In genomic region chr4:141425484-141426479, GRCm38 (mm10) we compare ENCODE assay signal across 8 mouse cellular contexts. TPM values are rescaled to one million over a fixed set of nuclear protein-coding genes. Genes with fewer than 3 reads are reported as not detected.
DNase-seq lines count a peak whose midpoint lies in the region; ATAC-seq and TF ChIP-seq lines count a peak whose summit lies in the region.

No protein-coding gene starts in this region.

- TF ChIP-seq POLR2A in lung, adult 2 months (IDR thresholded peaks at IDR 0.05; ENCODE audit: borderline replicate concordance, extremely low read depth, low read depth, low read length) = no peak

- no peak for DNase-seq in lung, adult 2 months
- DNase-seq in lung, postnatal 14 days = no peak
- DNase-seq in embryonic facial prominence, embryonic 10.5 days (ENCODE audit: low spot score) = peak; percentile 50
- peak; percentile 92 for DNase-seq in heart, embryonic 10.5 days (ENCODE audit: low spot score)
- DNase-seq in kidney, adult 8-10 months = peak; percentile 61 to 80
- DNase-seq in limb, embryonic 10.5 days (ENCODE audit: low spot score) = peak; percentile 42
- peak; percentile 77 for DNase-seq in midbrain, embryonic 14.5 days
- peak; percentile 70 for DNase-seq in stomach, postnatal 0 days (ENCODE audit: low spot score)

- 4% methylated on average over 35 of the region's 36 CpGs for WGBS in lung, adult 2 months
- WGBS in embryonic facial prominence, embryonic 10.5 days = 5% methylated on average over 36 of the region's 36 CpGs
- WGBS in heart, embryonic 10.5 days = 2% methylated on average over 36 of the region's 36 CpGs
- 6% methylated on average over 36 of the region's 36 CpGs for WGBS in limb, embryonic 10.5 days
- 6% methylated on average over 36 of the region's 36 CpGs for WGBS in midbrain, embryonic 14.5 days
- WGBS in stomach, postnatal 0 days = 2% methylated on average over 35 of the region's 36 CpGs

- peak overlapping the region; percentile 27 for H3K4me3 ChIP-seq in lung, adult 2 months (replicated peaks; ENCODE audit: extremely low read depth, low read depth, low read length)
- H3K4me3 ChIP-seq in embryonic facial prominence, embryonic 10.5 days = peak overlapping the region; percentile 59
- peak overlapping the region; percentile 61 for H3K4me3 ChIP-seq in heart, embryonic 10.5 days
- H3K4me3 ChIP-seq in limb, embryonic 10.5 days = peak overlapping the region; percentile 49
- H3K4me3 ChIP-seq in midbrain, embryonic 14.5 days (replicated peaks; ENCODE audit: low read depth, low read length) = peak overlapping the region; percentile 40
- peak overlapping the region; percentile 43 for H3K4me3 ChIP-seq in stomach, postnatal 0 days (ENCODE audit: low read depth, low read length)

- peak overlapping the region; percentile 44 for H3K27ac ChIP-seq in embryonic facial prominence, embryonic 10.5 days (replicated peaks)
- peak overlapping the region; percentile 90 for H3K27ac ChIP-seq in heart, embryonic 10.5 days
- H3K27ac ChIP-seq in limb, embryonic 10.5 days = peak overlapping the region; percentile 39; the same call in 1 of the 2 replicates
- H3K27ac ChIP-seq in midbrain, embryonic 14.5 days (replicated peaks; ENCODE audit: low read depth, low read length) = no peak overlapping the region
- peak overlapping the region; percentile 89 for H3K27ac ChIP-seq in stomach, postnatal 0 days (replicated peaks)

- no peak for TF ChIP-seq CTCF in lung, adult 2 months (IDR thresholded peaks at IDR 0.05; ENCODE audit: insufficient read depth, low read length)
- no peak for TF ChIP-seq CTCF in stomach, postnatal 0 days (IDR thresholded peaks at IDR 0.05; ENCODE audit: low read depth)

- ATAC-seq in midbrain, embryonic 14.5 days (ENCODE audit: low FRiP score, low TSS enrichment) = peak; percentile 81
- ATAC-seq in stomach, postnatal 0 days (ENCODE audit: low FRiP score, low TSS enrichment) = peak; percentile 68

- no peak for TF ChIP-seq EP300 in stomach, postnatal 0 days (optimal IDR thresholded peaks at IDR 0.05)

- no peaks in the 10 kb centered on the region for H3K9me3 ChIP-seq in embryonic facial prominence, embryonic 10.5 days
- no peaks in the 10 kb centered on the region for H3K9me3 ChIP-seq in heart, embryonic 10.5 days
- H3K9me3 ChIP-seq in limb, embryonic 10.5 days (replicated peaks) = no peaks in the 10 kb centered on the region
- no peaks in the 10 kb centered on the region for H3K9me3 ChIP-seq in midbrain, embryonic 14.5 days (ENCODE audit: control insufficient read depth, low read length)
- H3K9me3 ChIP-seq in stomach, postnatal 0 days (ENCODE audit: control insufficient read depth, low read length) = no peaks in the 10 kb centered on the region

- H3K9ac ChIP-seq in midbrain, embryonic 14.5 days (replicated peaks; ENCODE audit: low read length) = peak overlapping the region; percentile 61
- H3K9ac ChIP-seq in stomach, postnatal 0 days (ENCODE audit: low read length) = peak overlapping the region; percentile 58

- peaks cover 74% of the 10 kb centered on the region for H3K27me3 ChIP-seq in embryonic facial prominence, embryonic 10.5 days (replicated peaks; ENCODE audit: low read depth, poor library complexity, severe bottlenecking)
- peaks cover 21% of the 10 kb centered on the region; the same call in 1 of the 2 replicates for H3K27me3 ChIP-seq in heart, embryonic 10.5 days (ENCODE audit: insufficient read depth, poor library complexity, severe bottlenecking)
- peaks cover 74% of the 10 kb centered on the region for H3K27me3 ChIP-seq in limb, embryonic 10.5 days (ENCODE audit: low read depth, poor library complexity, severe bottlenecking)
- H3K27me3 ChIP-seq in midbrain, embryonic 14.5 days (ENCODE audit: control insufficient read depth, insufficient read depth, low read length) = 0 out of 2 replicates have a peak, but pooled peaks cover 4% of the 10 kb centered on the region
- H3K27me3 ChIP-seq in stomach, postnatal 0 days (ENCODE audit: control insufficient read depth, insufficient read depth, low read length) = no peaks in the 10 kb centered on the region

- peak overlapping the region; percentile 66 for H3K4me2 ChIP-seq in midbrain, embryonic 14.5 days (ENCODE audit: low read length)
- peak overlapping the region; percentile 81 for H3K4me2 ChIP-seq in stomach, postnatal 0 days (replicated peaks; ENCODE audit: low read depth)

- peaks cover 3% of the 10 kb centered on the region for H3K4me1 ChIP-seq in lung, adult 2 months (ENCODE audit: control insufficient read depth, insufficient read depth, low read length)
- peaks cover 33% of the 10 kb centered on the region for H3K4me1 ChIP-seq in embryonic facial prominence, embryonic 10.5 days
- H3K4me1 ChIP-seq in heart, embryonic 10.5 days = peaks cover 56% of the 10 kb centered on the region
- H3K4me1 ChIP-seq in limb, embryonic 10.5 days = peaks cover 26% of the 10 kb centered on the region
- 0 out of 2 replicates have a peak, but pooled peaks cover 6% of the 10 kb centered on the region for H3K4me1 ChIP-seq in midbrain, embryonic 14.5 days (ENCODE audit: control insufficient read depth, insufficient read depth, low read length)
- peaks cover 5% of the 10 kb centered on the region; the same call in 1 of the 2 replicates for H3K4me1 ChIP-seq in stomach, postnatal 0 days (replicated peaks; ENCODE audit: control insufficient read depth, insufficient read depth)

- no peaks in the 10 kb centered on the region for H3K36me3 ChIP-seq in embryonic facial prominence, embryonic 10.5 days (replicated peaks)
- H3K36me3 ChIP-seq in heart, embryonic 10.5 days = peaks cover 23% of the 10 kb centered on the region
- H3K36me3 ChIP-seq in limb, embryonic 10.5 days = no peaks in the 10 kb centered on the region
- no peaks in the 10 kb centered on the region for H3K36me3 ChIP-seq in midbrain, embryonic 14.5 days (ENCODE audit: control insufficient read depth, insufficient read depth, low read length)
- no peaks in the 10 kb centered on the region for H3K36me3 ChIP-seq in stomach, postnatal 0 days (ENCODE audit: control insufficient read depth, insufficient read depth, low read length)

RNA-seq across cellular contexts. Expression of gene Hspb7, which starts 5.2 kb away (rescaled TPM):
- polyA plus RNA-seq in lung, adult 2 months (2012; rRNA removed) = 19.6 and 29.1 TPM in 2 replicates
- 0.15 TPM in 1 of 2 replicates, not detected in the other for polyA plus RNA-seq in embryonic facial prominence, embryonic 10.5 days (2016; fragmentation: Nextera tagmentation; extraction: Ambion mirVana)
- 61.5 and 132 TPM in 2 replicates for polyA plus RNA-seq in heart, embryonic 10.5 days (2016; fragmentation: Nextera tagmentation; extraction: Ambion mirVana)
- 0.05 and 0.06 TPM in 2 replicates for polyA plus RNA-seq in limb, embryonic 10.5 days (2016; fragmentation: Nextera tagmentation; extraction: Ambion mirVana)
- polyA plus RNA-seq in midbrain, embryonic 14.5 days (2014; fragmentation: Nextera tagmentation; extraction: Ambion mirVana) = not detected in 2 replicates
- 2.3 and 3.5 TPM in 2 replicates for polyA plus RNA-seq in stomach, postnatal 0 days (2015; fragmentation: Nextera tagmentation; extraction: Ambion mirVana)

RNA-seq across cellular contexts. Expression of gene Clcnkb, which starts 10.0 kb away (rescaled TPM):
- polyA plus RNA-seq in lung, adult 2 months (2012; rRNA removed) = 0.20 TPM in 1 of 2 replicates, not detected in the other
- 0.15 TPM in 1 of 2 replicates, not detected in the other for polyA plus RNA-seq in embryonic facial prominence, embryonic 10.5 days (2016; fragmentation: Nextera tagmentation; extraction: Ambion mirVana)
- polyA plus RNA-seq in heart, embryonic 10.5 days (2016; fragmentation: Nextera tagmentation; extraction: Ambion mirVana) = 0.93 and 1.3 TPM in 2 replicates
- not detected in 2 replicates for polyA plus RNA-seq in limb, embryonic 10.5 days (2016; fragmentation: Nextera tagmentation; extraction: Ambion mirVana)
- not detected in 2 replicates for polyA plus RNA-seq in midbrain, embryonic 14.5 days (2014; fragmentation: Nextera tagmentation; extraction: Ambion mirVana)
- not detected in 2 replicates for polyA plus RNA-seq in stomach, postnatal 0 days (2015; fragmentation: Nextera tagmentation; extraction: Ambion mirVana)

RNA-seq across cellular contexts. Expression of gene Srarp, which starts 10.1 kb away (rescaled TPM):
- polyA plus RNA-seq in lung, adult 2 months (2012; rRNA removed) = 0.18 TPM in 1 of 2 replicates, not detected in the other
- not detected in 2 replicates for polyA plus RNA-seq in embryonic facial prominence, embryonic 10.5 days (2016; fragmentation: Nextera tagmentation; extraction: Ambion mirVana)
- not detected in 2 replicates for polyA plus RNA-seq in heart, embryonic 10.5 days (2016; fragmentation: Nextera tagmentation; extraction: Ambion mirVana)
- polyA plus RNA-seq in limb, embryonic 10.5 days (2016; fragmentation: Nextera tagmentation; extraction: Ambion mirVana) = not detected in 2 replicates
- 0.24 and 0.74 TPM in 2 replicates for polyA plus RNA-seq in midbrain, embryonic 14.5 days (2014; fragmentation: Nextera tagmentation; extraction: Ambion mirVana)
- not detected in 2 replicates for polyA plus RNA-seq in stomach, postnatal 0 days (2015; fragmentation: Nextera tagmentation; extraction: Ambion mirVana)

RNA-seq across cellular contexts. Expression of gene Zbtb17, which starts 18.7 kb away (rescaled TPM):
- 30.9 and 38.6 TPM in 2 replicates for polyA plus RNA-seq in lung, adult 2 months (2012; rRNA removed)
- 59.6 and 62.3 TPM in 2 replicates for polyA plus RNA-seq in embryonic facial prominence, embryonic 10.5 days (2016; fragmentation: Nextera tagmentation; extraction: Ambion mirVana)
- polyA plus RNA-seq in heart, embryonic 10.5 days (2016; fragmentation: Nextera tagmentation; extraction: Ambion mirVana) = 31.5 and 33.7 TPM in 2 replicates
- polyA plus RNA-seq in limb, embryonic 10.5 days (2016; fragmentation: Nextera tagmentation; extraction: Ambion mirVana) = 60.6 and 66.5 TPM in 2 replicates
- polyA plus RNA-seq in midbrain, embryonic 14.5 days (2014; fragmentation: Nextera tagmentation; extraction: Ambion mirVana) = 42.0 and 49.2 TPM in 2 replicates
- polyA plus RNA-seq in stomach, postnatal 0 days (2015; fragmentation: Nextera tagmentation; extraction: Ambion mirVana) = 13.3 and 16.8 TPM in 2 replicates

RNA-seq across cellular contexts. Expression of gene Clcnka, which starts 27.3 kb away (rescaled TPM):
- 1.4 TPM in 1 of 2 replicates, not detected in the other for polyA plus RNA-seq in lung, adult 2 months (2012; rRNA removed)
- polyA plus RNA-seq in embryonic facial prominence, embryonic 10.5 days (2016; fragmentation: Nextera tagmentation; extraction: Ambion mirVana) = 0.21 and 0.37 TPM in 2 replicates
- polyA plus RNA-seq in heart, embryonic 10.5 days (2016; fragmentation: Nextera tagmentation; extraction: Ambion mirVana) = 0.11 and 0.44 TPM in 2 replicates
- 0.13 and 0.19 TPM in 2 replicates for polyA plus RNA-seq in limb, embryonic 10.5 days (2016; fragmentation: Nextera tagmentation; extraction: Ambion mirVana)
- polyA plus RNA-seq in midbrain, embryonic 14.5 days (2014; fragmentation: Nextera tagmentation; extraction: Ambion mirVana) = 0.11 TPM in 1 of 2 replicates, not detected in the other
- 0.08 TPM in 1 of 2 replicates, not detected in the other for polyA plus RNA-seq in stomach, postnatal 0 days (2015; fragmentation: Nextera tagmentation; extraction: Ambion mirVana)

Comparison
In these comparisons a context has a peak if more than half of its experiments do, and no peak if none do; other contexts are left out.
1. DNase-seq: peak in embryonic facial prominence, embryonic 10.5 days (single experiment), heart, embryonic 10.5 days (single experiment), kidney, adult 8-10 months (2 of 2), limb, embryonic 10.5 days (single experiment), midbrain, embryonic 14.5 days (single experiment) and stomach, postnatal 0 days (single experiment); none in lung, adult 2 months (single experiment) and lung, postnatal 14 days (single experiment).
2. Peak in every context shown above with its lines, with median percentiles within 50 percentile points of each other: H3K4me3 ChIP-seq.